Mouse (Mus musculus): Measurements from ENCODE around the gene Pacs2.

Gene Pacs2

DNA sequence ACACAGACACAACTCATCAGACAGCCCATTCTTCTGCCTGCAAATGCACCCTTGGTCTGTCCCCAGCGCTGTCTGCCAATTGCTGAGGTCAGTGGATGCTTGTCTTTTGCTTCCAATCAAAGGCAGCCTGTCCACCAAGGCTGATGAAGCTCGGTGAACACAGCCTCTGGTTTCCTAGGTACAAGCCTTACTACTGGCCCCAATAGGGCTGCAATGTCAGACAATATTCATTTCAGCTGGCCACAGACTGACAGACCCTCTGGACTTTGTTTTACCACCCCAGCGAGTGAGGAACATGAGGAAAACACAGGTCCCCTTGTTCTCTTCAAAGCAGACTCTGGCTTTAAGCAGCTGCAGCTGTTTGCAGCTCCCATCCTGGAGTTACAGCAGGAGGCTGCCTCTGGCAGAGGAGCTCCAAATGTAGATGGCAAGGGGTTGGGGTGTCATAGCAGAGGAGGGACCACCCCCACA, 1.3 kb upstream of the Pacs2 start:
- DNase-seq = peak; percentile 56 to 61

DNA sequence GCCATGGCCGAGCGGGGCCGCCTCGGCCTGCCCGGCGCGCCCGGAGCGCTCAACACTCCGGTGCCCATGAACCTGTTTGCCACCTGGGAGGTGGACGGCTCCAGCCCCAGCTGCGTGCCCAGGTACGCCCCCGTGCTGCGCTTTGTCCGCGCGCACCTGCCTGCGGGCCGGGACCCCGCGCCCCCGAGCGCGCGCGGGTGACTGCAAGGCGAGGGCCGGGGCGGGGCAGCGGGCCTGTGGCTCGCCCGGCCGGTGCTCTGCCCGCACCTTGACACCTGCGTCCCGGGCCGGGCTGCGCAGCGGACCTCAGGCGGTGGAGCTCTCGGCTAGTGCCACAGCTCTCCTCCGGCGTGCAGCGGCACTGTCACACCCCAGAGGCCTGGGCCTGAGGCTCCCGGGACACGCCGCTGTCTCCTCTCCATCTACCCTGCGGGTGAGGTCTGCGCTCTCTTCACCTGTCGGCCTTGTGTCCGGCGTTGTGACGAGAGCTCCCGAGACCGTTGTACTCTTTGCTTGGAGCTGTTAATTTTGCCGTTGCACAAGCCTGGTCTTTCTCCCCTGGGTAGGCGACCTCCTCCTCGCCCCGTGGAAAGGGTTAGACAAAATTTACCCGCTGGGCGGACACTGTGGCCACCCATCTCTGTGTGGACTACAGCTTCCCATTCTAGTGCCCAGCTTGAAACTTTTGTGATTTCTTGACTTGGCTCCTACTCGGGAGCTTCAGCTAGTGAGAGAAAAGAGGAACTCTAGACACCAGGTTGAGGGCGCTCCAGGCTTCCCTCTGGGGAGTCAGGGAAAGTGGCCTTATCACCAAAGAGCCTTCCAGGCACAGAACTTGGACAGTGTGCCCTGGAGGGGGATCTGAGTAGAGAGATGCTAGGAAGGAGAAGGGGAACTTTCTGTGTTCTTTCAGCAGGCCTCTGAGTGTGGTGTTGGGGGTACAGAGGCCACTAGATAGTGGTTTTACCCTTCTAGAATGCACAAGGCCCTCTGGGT, 551 bp downstream of the Pacs2 start:
- peak; percentile 47 to 65 for DNase-seq

DNA sequence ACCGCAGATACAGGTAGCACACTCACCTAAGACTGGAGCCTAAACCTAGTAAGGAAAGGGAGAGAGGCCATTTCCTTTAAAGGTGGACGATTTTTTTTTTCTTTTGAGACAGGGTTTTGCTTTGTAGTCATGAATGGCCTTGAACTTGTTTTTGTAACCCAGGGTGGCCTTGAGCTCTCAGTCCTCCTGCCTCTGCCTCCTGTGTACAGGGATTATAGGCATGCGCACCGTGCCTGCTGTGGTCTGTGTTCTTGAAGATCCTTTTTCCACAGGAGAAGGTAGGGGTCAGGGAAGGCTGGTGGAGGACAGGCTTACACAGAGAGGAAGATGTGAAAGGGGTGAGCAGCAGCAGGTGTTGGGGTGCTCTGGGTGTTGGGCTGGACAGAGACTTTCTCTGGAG, 1.6 kb downstream of the Pacs2 start:
- no peak for DNase-seq

DNA sequence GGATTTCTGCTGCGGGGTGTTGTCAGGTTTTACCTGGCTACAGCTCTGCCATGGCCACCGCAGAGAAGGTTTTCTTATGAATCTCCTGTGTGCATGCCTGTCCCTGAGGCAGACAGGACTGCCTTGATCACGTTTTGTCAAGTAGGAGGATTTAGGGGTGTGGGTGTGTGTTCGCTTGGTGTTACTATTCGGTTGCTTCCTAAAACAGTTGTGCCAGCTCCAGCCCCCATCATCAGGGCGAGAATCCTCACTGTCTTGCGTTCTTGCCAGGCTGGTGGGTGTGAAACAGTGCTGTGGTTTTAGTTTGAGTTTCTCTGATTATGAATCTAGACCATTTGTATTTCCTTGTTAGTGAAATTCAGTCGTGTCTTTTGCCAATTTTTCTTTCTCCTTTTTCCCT, 2.7 kb downstream of the Pacs2 start:
- no peak for DNase-seq

DNA sequence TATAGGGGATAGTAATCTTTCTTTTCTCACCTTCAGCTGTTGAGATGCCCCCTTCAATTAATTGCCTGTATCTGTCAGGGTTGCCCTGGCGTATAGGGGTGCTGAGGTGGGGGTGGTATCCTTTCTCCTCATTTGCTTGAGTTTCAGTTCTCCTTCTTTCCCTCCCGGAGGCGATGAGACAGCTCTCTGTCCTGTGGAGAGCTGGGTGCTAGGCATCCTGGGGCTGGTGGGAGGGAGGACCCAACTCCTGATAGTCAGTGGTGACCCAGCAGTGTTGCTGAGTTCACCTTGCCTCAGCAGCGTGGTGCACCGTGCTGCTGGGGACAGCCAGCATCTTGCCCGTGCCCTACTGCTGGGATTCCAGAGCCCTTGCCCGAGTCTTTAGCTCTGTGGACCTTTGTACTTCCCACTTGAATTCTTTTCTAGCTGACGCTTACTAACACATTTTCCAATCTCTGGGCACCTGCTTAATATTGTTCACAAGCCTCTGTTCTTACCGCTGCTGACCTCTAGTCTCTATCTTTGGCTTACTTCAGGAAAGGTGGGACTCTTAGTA, 3.2 kb downstream of the Pacs2 start:
- no peak for DNase-seq

DNA sequence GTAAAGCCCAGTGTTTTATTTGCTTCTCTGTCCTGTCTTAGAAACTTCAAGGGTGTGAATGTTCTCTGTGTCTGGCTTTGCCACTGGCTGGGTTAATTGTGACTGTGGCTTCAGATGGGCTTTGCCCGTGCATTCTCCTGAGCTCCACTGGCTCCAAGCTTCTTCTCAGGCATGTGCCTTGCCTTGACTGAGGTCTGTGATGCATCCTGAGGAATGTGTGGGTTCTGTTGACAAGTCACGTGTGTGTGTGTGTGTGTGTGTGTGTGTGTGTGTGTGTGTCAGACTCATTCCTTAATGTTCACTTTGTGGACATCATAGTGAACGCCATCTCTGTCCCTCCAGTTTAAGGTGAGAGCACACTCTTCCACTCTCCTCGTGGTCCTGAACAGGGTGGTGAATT, 4.5 kb downstream of the Pacs2 start:
- no peak for DNase-seq

DNA sequence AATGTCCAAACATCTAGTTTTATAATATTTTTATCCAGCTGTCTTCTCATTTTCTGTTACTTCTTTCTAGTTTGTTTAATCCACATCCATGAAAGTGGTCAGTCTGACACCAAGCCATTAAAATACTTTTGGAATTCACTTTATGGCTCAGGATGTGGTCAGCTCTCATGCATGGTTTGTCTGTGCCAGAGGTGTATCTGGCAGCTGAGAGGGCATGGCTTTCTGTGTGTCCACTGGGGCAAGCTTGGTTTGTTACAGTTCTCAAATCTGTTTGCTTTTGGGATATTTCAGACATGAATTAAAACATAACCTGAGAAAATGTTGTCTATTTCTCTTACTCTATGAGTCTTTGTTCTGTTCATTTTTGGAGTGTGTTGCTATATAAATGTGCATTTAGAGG, 7.2 kb downstream of the Pacs2 start:
- no peak for DNase-seq

DNA sequence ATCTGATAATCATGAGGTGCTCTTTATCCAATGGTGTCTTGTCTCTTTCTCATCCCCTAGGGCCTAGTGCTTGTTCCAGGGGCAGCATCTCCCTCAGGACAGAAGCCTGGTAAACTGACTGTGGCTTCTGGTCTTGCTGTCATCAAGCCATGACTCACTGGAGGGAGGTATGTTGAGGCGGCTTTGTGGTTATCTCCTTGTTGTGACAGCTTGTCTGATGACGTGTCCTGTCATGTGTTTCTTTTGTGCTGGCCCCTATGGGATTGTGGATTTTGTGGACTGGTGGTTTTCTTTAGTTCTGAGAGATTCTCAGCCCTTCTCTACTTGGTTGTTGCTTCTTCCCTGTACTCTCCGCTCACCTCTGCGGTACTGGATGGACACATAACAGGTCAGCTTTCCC, 8.8 kb downstream of the Pacs2 start:
- DNase-seq = no peak

DNA sequence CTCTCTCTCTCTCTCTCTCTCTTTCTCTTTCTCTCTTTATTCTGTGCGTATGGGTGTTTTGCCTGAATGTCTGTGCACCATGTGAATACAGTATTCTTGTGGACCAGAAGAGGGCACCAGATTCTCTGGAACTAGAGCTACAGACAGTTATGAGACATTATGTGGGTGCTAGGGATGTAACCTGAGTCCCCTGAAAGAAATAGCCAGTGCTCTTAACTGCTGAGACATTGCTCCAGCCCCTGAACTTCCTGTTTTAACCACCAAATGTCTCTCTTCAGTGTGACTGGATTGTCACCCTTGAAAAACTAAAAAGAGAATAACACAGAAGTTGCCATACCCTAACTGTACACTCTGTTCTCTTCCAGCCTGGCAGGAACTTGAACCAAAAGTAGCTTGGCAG, 12.2 kb downstream of the Pacs2 start:
- DNase-seq = no peak

DNA sequence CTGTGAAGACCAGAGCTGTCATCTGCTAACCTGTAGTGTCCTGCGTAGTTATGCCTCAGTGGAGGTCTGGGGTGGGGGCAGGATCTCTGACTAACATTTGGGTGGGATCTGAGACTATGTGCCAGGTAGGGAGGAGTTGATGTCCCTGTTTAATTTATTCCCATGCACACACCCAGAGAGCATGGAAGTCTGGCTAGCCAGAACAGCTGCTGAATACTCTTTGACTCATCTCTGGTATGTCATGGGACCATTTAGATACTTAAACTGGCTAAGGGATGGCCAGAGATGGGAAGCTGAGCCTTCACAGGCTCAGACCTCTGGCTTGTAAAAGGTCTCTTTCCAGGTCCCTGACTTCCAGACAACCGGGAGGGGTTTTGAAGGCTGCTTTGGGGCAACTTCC, 13.2 kb downstream of the Pacs2 start:
- no peak for DNase-seq

DNA sequence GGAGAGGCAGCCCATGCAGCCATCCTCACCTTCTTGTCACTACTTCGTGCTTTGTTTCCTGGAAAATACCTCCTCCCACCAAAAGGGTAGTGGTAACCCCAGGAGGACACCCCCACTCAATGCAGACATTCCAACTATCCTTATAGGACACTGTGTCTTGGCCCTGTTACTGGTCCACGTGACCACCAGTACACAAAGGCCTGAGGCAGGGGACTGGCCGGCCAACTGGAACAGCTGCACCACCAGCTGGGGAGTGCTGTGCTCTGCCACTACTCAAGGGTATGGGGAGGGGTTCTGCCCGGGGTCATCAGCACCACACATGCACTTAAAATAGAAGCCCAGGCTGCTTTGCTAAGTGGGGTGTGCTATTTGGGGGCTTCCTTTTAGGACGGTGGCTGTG, 13.8 kb downstream of the Pacs2 start:
- no peak for DNase-seq

DNA sequence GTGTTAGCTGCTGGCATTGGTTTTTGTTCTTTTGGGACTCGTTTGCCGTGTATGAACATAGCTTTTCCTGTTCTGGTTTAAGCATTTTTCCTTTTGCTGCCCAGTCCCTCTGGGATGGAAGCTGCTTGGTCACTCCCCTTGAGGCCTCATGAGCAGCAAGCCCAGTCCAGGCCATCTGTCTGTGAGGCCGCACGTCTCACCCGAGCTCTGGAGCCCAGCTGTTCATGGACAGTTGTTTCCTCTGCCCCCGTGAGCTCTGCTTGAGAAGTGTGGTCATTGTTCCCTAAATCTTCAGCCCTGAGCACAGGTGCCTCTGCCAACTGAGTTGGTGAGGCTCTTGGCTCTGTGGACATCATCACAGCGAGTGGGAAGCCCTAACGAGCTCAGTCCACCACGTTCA, 14.6 kb downstream of the Pacs2 start:
- peak in 1 of 2 experiments; percentile 38 for DNase-seq

DNA sequence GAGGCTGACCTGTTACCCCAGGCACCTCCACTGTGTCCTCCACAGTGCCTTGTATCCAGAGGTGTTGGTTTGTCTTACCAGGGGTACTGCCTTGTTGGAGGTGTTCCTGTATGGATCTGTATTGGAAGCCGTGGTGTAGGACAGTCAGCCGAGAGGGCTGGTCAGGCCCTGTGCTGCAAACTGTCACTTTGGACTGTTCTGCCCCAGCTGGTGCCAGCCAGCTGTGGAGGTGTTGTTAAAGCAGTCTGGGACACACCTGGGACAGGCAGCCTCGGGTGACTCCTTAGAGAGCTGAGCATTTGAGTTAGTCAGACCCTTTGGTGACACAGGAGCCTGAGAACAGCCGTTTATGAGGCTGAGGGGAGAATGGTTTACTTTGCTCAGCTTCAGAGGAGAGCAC, 15.7 kb downstream of the Pacs2 start:
- no peak for DNase-seq

DNA sequence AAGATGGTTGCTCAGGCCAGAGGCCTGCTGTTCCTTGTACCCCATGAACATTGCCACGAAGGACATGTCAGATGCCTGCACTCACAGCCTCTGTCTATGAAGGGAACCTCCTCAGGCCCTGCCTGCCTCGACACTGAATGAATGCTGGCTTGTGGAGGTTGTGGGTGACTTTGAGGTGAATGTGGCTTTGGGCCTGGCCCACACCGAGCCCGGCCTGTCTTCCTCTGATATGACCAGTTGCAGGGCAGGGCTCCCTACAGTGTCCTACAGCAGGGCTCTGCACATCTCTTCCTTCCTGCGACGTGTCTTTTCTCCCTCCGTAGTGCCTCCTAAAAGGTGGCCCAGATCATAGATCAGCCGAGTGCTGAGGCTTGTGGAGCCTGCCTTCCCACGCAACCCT, 16.7 kb downstream of the Pacs2 start:
- no peak for DNase-seq

DNA sequence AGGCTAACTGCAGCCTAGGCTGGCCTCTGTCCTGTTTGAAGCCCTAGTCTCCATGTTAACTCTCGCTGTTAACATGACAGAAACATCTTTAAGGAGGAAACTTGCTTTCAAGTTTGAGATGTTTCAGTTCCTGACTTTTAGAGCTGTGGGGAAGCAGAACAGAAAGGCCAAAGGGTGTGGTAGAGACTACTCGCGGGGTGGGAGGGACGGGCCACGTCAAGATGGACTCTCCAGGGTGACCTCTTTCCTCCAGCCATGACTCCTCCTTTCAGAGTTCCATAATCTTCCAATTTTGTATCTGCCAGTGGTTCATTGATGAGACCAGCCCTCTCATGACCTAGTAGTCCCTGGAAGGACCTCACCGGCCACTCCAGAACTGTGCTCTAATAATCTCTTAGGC, 17.1 kb downstream of the Pacs2 start:
- no peak for DNase-seq

DNA sequence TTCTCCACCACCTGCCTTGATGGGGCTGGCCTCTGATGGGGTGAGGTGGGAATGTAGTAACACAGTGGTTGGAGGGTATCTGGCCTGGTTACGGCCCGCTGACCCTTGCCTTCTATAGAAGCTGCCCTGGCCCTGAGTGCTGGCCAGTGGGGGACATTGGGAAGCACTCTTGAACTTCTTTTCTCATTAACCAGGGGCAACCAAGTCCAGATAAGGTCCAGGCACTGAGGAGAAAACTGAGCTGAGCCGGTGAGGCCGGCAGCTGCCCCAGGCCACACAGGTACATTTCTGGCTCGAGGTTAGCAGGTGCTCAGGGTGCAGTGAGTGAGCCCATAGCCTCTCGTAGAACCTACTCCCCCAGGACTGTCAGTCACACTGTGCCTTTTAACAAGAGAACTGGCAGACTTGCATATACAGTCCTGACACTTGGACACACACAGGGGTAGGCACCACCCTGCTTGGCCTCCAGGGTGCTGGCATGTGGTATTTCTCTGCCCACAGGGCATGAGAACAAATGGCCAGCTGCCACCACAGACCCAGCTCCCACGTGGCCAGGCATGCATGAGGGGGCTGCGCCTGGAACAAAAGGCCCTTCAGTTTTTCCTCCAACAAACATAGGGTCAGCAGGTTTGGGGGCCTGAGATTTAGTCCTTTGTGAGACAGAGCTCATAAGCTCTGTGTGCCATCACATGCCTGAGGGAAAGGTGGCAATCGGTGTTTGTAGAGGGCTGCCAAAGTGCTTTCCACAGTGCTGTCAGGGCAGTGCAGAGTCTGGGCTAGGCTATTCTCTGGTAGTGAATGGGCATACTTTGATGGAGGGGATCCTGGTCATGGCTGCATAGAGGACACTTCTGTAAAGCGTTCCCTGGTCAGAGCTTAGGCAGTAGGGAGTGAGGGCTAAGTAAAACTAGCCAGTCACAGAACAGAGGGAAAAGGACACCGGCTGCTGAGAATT, 18.3 kb downstream of the Pacs2 start:
- peak; percentile 43 to 52 for DNase-seq

DNA sequence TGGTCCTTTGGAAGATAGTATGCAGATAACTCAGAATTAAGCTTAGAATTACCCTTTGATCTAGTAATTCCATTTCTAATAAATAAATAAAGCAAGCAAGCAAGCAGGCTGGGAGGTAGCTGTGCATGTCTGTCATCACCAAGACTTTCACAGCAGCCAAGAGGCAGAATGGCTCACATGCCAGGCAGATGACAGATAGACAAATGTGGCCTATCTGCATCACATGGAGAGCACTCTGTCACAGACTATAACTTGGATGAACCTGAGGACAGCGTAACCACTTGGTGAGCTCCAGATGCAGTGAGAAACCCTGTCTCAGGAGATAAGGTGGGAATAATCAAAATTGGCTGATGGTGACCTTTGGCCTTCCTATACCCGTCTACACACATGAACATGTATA, 20.8 kb downstream of the Pacs2 start:
- no peak for DNase-seq

DNA sequence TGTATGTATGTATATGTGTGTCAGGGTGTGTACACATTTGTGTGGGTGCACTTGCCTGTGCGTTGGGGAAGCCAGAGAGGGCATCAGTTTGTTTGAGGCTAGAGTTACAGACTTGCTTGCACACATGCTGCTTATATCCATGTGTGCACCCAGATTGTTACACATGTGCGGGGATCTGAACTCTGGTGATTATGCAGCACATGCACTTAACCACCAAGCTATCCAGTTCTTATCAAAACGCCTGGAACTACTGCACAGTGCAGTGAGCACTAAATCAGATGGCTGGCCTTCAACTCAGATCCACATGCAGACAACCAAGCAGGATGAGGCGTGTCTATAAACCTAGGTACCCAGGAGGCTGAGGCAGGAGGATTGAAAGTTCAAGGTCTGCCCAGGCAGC, 22.7 kb downstream of the Pacs2 start:
- no peak for DNase-seq

DNA sequence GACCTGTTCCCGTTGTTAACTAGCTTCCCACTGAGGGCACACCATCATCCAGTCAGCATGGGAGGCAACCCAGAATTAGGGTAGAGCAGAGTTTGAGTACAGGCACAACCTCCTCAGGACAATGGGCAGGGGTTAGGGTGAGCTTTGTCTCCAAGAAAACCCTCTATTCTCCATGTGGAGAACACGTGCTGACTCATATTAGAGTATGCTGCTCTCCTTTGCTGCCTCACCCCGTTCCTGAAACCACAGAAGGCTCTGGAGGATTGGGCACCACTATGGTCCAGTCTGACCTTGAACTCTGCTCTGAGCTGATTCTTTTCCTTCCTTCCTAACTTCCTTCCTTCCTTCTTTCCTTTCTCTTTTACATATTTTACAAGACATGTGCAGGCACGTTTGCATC, 24.1 kb downstream of the Pacs2 start:
- DNase-seq = no peak

DNA sequence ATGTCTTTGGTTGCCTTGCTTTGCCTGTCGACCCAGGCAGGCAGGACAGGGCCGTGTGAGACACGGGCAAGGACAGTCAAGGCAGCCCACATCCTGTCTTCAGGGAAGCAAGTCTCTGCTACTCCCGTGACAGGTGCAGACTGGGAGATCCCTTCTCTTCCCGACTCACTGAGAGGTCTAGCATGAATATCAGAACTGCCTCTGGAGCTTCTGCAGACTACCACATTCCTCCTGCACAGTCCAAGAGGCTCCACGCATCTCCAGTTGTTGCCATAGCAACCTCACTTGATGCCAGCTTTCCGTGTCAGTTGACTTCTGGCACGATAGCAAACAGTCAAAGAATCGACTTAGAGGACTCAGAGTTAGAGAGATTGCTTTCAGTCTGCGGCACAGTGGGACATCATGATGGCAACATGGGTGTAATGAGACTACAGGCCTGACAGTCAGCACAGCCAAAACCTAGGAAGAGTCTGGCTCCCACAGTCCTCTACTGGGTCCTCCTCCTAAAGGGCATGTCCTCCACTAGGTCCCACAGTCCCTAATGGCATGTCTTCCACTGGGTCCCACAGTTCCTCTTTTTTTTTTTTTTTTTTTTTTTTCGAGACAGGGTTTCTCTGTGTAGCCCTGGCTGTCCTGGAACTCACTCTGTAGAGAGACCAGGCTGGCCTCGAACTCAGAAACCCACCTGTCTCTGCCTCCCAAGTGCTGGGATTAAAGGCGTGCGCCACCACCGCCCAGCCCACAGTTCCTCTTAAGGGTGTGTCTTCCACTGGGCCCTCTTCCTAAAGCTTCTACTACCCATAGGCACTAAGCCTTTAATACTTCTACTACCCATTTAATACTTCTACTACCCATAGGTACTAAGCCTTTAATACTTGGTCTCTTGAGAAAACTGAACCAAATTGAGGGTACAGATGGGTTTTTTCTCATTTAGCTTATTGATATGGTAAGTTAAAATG, 27.5 kb downstream of the Pacs2 start:
- DNase-seq = peak; percentile 82 to 87

DNA sequence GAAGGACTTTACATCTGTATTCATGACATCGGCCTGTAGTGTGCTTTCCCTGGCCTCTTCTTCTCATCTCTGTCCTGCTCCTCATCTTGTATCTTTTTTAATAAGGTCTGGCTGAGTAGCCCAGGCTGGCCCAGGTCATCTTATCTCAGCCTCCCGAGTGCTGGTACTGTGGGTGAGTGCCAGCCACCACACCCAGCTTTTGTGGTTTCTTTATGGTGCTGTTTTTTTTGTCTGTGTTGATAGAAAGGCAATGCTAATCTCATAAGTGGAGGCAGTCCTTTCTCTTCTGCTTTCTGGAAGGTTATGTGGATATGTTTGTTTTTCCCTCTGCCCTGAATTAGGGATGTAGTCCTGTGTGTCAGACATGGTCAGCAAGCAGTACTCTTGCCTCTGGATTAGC, 28.2 kb downstream of the Pacs2 start:
- DNase-seq = no peak
